Mouse (Mus musculus) olfactory bulb, adult 2 months (tissue): ENCODE data around the gene Dll4.

Experiments
- CTCF ChIP-seq: fragments of 200-500 bp; IDR thresholded peaks from 2 replicates; pipeline ENCODE4 v1.5.1; 2012; ENCODE audit warnings: low read depth, mild to moderate bottlenecking, low read length, moderate library complexity; ENCODE audit not compliant: insufficient read depth
- POLR2A ChIP-seq: fragments of 200-500 bp; IDR thresholded peaks from 2 replicates; pipeline ENCODE4 v1.6.1; 2012; ENCODE audit warnings: mild to moderate bottlenecking, low read depth, low read length, moderate library complexity; ENCODE audit not compliant: insufficient read depth

DNA sequence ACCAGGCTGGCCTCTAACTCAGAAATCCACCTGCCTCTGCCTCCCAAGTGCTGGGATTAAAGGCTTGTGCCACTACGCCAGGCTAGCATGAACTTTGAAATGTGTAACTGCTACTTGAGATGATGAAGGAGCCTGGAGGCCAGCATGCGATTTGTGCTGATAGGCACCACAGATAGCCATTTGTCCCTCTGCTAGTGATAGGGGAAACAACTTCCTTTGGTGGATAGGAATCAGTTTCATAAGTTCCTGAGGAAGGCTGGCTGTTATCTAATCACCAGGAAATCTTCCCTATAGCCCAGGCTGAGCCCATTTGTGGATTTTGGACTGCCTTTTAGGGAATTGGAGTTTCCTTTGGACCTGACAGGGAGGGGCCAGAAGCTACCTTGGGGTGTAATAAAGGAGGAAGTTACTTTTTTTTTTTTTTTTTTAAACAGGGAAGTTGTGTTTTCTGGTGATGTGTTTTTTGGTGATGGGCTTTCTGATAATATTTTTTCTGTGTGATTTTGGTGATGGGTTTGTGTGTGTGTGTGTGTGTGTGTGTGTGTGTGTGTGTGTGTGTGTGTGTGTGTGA lies 34.2 kb downstream of the Dll4 start:
- TF ChIP-seq CTCF (no peak), POLR2A (no peak)
